Mouse (Mus musculus): ENCODE measurements around the gene Olfr98.

DNA sequence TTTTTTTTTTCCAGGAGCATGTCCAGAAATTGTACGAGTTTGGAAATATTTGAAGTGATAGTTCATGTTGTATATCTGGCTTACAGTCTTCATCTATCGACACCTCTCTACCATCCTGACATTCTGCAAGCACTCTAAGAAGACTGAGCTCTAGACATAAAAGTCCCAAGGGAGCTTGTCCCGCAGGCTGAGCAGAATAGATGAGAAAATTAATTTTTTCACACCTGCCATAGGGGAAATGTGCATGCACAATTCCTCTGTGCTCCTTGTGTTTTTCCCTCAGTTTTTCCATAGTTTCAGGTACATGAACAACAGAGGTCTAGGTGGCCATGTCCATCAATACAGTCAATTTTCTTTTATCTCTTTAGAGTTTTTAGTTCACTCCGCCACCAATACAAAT lies 40.7 kb upstream of the Olfr98 start, which contains the start of gene Olfr101:
- TF ChIP-seq POLR2A (IDR thresholded peaks at IDR 0.05; ENCODE audit: borderline replicate concordance, extremely low read depth, low read depth, low read length) (no peak), CTCF (IDR thresholded peaks at IDR 0.05; ENCODE audit: insufficient read depth, low read length) (no peak)

Data from lung, adult 2 months (tissue).